Mouse (Mus musculus) kidney, embryonic 15.5 days (tissue): ENCODE measurements around the gene Cdsn. TPM values are rescaled to one million over a fixed set of nuclear protein-coding genes. Genes with fewer than 3 reads are reported as not detected.

Experiments used
- ATAC-seq: fragments of 200-750 bp; cut with Nextera tagmentation; replicated peaks from 2 replicates; pipeline ENCODE4 v1.8.0; 2017; ENCODE audit warnings: moderate TSS enrichment; ENCODE audit not compliant: low FRiP score
- H3K27ac ChIP-seq: fragments of 300-500 bp; sonication (generic); 2 replicates; pipeline ENCODE4 v1.5.1; 2015; ENCODE audit warnings: mild to moderate bottlenecking, inconsistent platforms
- H3K27me3 ChIP-seq: fragments of 300-500 bp; sonication (generic); 2 replicates; pipeline ENCODE4 v1.6.1; 2015; ENCODE audit warnings: inconsistent platforms
- H3K36me3 ChIP-seq: fragments of 300-500 bp; sonication (generic); 2 replicates; pipeline ENCODE4 v1.6.1; 2015; ENCODE audit warnings: inconsistent platforms
- H3K4me1 ChIP-seq: fragments of 300-500 bp; sonication (generic); 2 replicates; pipeline ENCODE4 v1.6.1; 2015; ENCODE audit warnings: inconsistent platforms
- H3K4me2 ChIP-seq: fragments of 300-500 bp; sonication (generic); 2 replicates; pipeline ENCODE4 v1.6.1; 2015; ENCODE audit warnings: moderate library complexity, mild to moderate bottlenecking, inconsistent platforms
- H3K4me3 ChIP-seq: fragments of 300-500 bp; sonication (generic); replicated peaks from 2 replicates; pipeline ENCODE4 v1.5.1; 2015; ENCODE audit warnings: mild to moderate bottlenecking, inconsistent platforms
- H3K9ac ChIP-seq: fragments of 300-500 bp; sonication (generic); 2 replicates; pipeline ENCODE4 v1.6.1; 2015; ENCODE audit warnings: mild to moderate bottlenecking, inconsistent platforms
- H3K9me3 ChIP-seq: fragments of 300-500 bp; sonication (generic); replicated peaks from 2 replicates; pipeline ENCODE4 v1.6.1; 2016; ENCODE audit warnings: inconsistent platforms
- WGBS: fragments of 180-500 bp; shearing (Covaris S2); methylation state at CpG from one replicate; pipeline ENCODE4 v1.1.7; 2015; ENCODE audit warnings: mixed read lengths; 5-methylcytosine and 5-hydroxymethylcytosine counted together
- polyA plus RNA-seq: library from polyadenylated mRNA; unstranded; fragments of >200 nt; fragmentation: Nextera tagmentation; extraction: Ambion mirVana; gene quantifications from 2 replicates; pipeline ENCODE4 v1.2.1, GENCODE M21; 2015

The Cdsn gene
- polyA plus RNA-seq, 1 experiment from 2014 or later = not detected

GRCm38 (mm10) chr17:35513886-35514285 lies 38.0 kb upstream of the Cdsn start:
- 20% methylated on average over 2 of the region's 2 CpGs for WGBS
- Histone ChIP-seq H3K9me3 (no peaks in the 10 kb centered on the region), H3K27ac (no peak overlapping the region), H3K27me3 (0 out of 2 replicates have a peak, but pooled peaks cover 3% of the 10 kb centered on the region), H3K36me3 (peaks cover 15% of the 10 kb centered on the region), H3K4me1 (peaks cover 34% of the 10 kb centered on the region), H3K9ac (no peak overlapping the region), H3K4me3 (peak overlapping the region; percentile 68; the same call in 1 of the 2 replicates), H3K4me2 (peak overlapping the region; percentile 88)
- ATAC-seq = no peak

GRCm38 (mm10) chr17:35514756-35515155 lies 37.2 kb upstream of the Cdsn start:
- no peaks in the 10 kb centered on the region for H3K27me3 ChIP-seq
- no peak overlapping the region for H3K27ac ChIP-seq
- H3K9me3 ChIP-seq = no peaks in the 10 kb centered on the region

DNA sequence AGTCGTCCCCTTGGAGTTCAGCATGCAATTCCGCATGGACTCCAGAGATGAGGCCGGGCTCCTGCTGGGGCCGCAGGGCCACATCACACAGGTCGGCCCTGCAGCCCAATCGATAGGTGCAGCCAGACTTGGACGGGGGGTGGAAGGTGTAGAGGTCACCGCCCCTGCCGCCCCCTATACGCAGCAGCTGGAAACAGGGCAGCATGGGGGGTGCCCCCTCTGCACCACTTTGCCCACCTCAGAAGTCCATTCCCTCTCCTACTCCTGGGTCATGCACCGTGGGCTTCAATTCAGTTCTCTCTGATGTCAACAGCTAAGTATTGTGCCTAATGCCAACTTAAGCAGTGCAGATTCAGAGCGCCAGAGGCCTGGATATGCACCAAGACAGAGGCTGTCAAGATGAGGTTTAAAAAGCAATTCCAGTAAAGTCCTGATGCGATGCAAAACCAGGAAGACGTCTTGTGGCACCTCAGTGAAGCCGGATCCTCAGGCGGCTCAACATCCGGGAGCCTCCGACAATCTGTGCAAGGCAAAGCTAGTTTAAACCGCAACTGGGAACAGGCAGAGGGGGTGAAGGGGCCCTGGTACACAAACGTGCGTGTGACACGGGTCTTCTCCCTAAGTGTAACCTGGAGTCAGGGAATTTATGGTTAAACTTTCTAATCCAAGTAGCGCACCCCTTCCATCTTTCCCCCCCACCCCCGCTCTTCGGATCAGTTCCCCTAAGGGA lies 35.9 kb upstream of the Cdsn start:
- ATAC-seq = peak; percentile 13

More at GRCm38 (mm10) chr17:35514756-35515155, 37.2 kb upstream of the Cdsn start:
- 40% methylated on average over 6 of the region's 6 CpGs for WGBS
- ATAC-seq = no peak
- peaks cover 34% of the 10 kb centered on the region for H3K4me1 ChIP-seq
- H3K4me2 ChIP-seq = peak overlapping the region; percentile 88
- H3K36me3 ChIP-seq = peaks cover 15% of the 10 kb centered on the region
- H3K9ac ChIP-seq = peak overlapping the region; percentile 62; the same call in 1 of the 2 replicates
- H3K4me3 ChIP-seq = peak overlapping the region; percentile 68

GRCm38 (mm10) chr17:35516652-35517500 lies 35.1 kb upstream of the Cdsn start, which contains the start of the genes Tcf19 and Cchcr1:
Gene Tcf19, minus strand, starts transcription at chr17:35516824.
Gene Cchcr1, plus strand, starts transcription at chr17:35517100.
- peak; percentile 96 for ATAC-seq
- H3K9me3 ChIP-seq = no peaks in the 10 kb centered on the region
- peak within 1 kb of the TSS; percentile 73 for H3K27ac ChIP-seq
- peak within 1 kb of the TSS; percentile 88 for H3K4me2 ChIP-seq
- peak within 1 kb of the TSS; percentile 68 for H3K4me3 ChIP-seq
- H3K36me3 ChIP-seq = peaks cover 26% of the 10 kb centered on the region
- H3K9ac ChIP-seq = peak within 1 kb of the TSS; percentile 62
- WGBS = under 1% methylated on average over 67 of the region's 67 CpGs
- no peaks in the 10 kb centered on the region for H3K27me3 ChIP-seq
- peaks cover 34% of the 10 kb centered on the region for H3K4me1 ChIP-seq

More for the DNA sequence above, 35.9 kb upstream of the Cdsn start:
- WGBS = 4% methylated on average over 25 of the region's 25 CpGs
- no peaks in the 10 kb centered on the region for H3K9me3 ChIP-seq
- H3K4me2 ChIP-seq = peak overlapping the region; percentile 88
- H3K4me3 ChIP-seq = peak overlapping the region; percentile 68
- H3K27me3 ChIP-seq = no peaks in the 10 kb centered on the region
- peak overlapping the region; percentile 51 for H3K27ac ChIP-seq
- peak overlapping the region; percentile 62 for H3K9ac ChIP-seq
- H3K36me3 ChIP-seq = peaks cover 19% of the 10 kb centered on the region
- peaks cover 34% of the 10 kb centered on the region for H3K4me1 ChIP-seq

GRCm38 (mm10) chr17:35517526-35517925 lies 34.4 kb upstream of the Cdsn start:
- peak overlapping the region; percentile 48 for H3K9ac ChIP-seq
- peak overlapping the region; percentile 68 for H3K4me3 ChIP-seq
- peak overlapping the region; percentile 73 for H3K27ac ChIP-seq
- no peaks in the 10 kb centered on the region for H3K9me3 ChIP-seq
- WGBS = 5% methylated on average over 12 of the region's 12 CpGs
- peaks cover 34% of the 10 kb centered on the region for H3K4me1 ChIP-seq
- peaks cover 24% of the 10 kb centered on the region for H3K36me3 ChIP-seq
- no peak for ATAC-seq
- peak overlapping the region; percentile 88 for H3K4me2 ChIP-seq
- no peaks in the 10 kb centered on the region for H3K27me3 ChIP-seq

GRCm38 (mm10) chr17:35524354-35524753 lies 27.6 kb upstream of the Cdsn start:
- ATAC-seq = no peak
- WGBS = 86% methylated on average over 9 of the region's 9 CpGs
- H3K27me3 ChIP-seq = no peaks in the 10 kb centered on the region
- no peak overlapping the region for H3K4me3 ChIP-seq
- no peak overlapping the region for H3K27ac ChIP-seq
- H3K4me1 ChIP-seq = no peaks in the 10 kb centered on the region
- H3K9me3 ChIP-seq = no peaks in the 10 kb centered on the region
- no peak overlapping the region for H3K4me2 ChIP-seq
- H3K9ac ChIP-seq = no peak overlapping the region
- peaks cover 74% of the 10 kb centered on the region for H3K36me3 ChIP-seq

- Histone ChIP-seq H3K4me3 (no peak overlapping the region), H3K9ac (no peak overlapping the region), H3K9me3 (no peaks in the 10 kb centered on the region), H3K27me3 (no peaks in the 10 kb centered on the region), H3K4me2 (no peak overlapping the region), H3K36me3 (peaks cover 80% of the 10 kb centered on the region), H3K27ac (no peak overlapping the region), H3K4me1 (no peaks in the 10 kb centered on the region)
- no peak for ATAC-seq
- 77% methylated on average over 8 of the region's 8 CpGs for WGBS
Measured at GRCm38 (mm10) chr17:35526644-35527043, 25.3 kb upstream of the Cdsn start.

DNA sequence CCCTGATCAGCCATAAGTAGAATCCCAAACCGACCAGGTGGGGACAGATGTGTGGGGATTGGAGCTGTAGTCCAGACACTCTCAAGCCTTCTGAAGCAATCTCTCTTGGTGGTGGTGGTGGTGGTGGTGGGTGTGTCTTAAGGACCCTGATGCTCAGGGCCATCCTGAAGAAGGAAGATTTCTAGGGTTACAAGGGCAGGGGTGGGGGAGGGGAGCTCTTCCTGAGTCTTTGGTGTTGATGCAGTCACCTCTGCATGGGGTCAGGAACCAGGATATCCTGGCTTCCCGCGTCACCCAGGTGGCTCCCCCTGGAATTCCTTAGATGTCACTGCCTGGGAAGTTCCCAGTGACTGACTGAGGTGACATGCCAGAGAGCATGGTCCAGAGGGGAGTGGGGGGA lies 19.6 kb upstream of the Cdsn start:
- Histone ChIP-seq H3K4me1 (peaks cover 6% of the 10 kb centered on the region; the same call in 1 of the 2 replicates), H3K27ac (no peak overlapping the region), H3K9me3 (no peaks in the 10 kb centered on the region), H3K36me3 (peaks cover 34% of the 10 kb centered on the region), H3K27me3 (no peaks in the 10 kb centered on the region), H3K4me2 (no peak overlapping the region), H3K4me3 (no peak overlapping the region), H3K9ac (no peak overlapping the region)
- 11% methylated on average over 3 of the region's 3 CpGs for WGBS
- ATAC-seq = no peak

DNA sequence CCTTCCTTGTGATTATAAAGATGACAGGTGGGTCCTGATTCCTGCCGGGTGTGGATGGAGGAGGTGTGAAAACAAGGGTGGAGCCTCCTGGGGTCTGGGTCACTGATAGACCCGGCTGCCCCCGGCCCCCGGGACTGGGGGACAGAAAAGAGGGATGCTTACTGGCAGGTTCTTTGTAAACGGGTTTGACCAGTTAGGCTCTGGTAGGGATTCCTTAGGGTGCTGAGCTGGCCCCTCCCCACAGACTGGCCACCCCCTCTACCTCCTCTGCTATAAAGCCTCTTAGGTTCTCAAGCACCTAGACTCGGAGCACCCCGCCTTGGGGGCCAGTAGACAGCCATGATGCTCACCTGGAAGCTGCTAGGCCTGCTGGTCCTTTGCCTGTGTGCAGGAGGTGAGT lies 19.0 kb upstream of the Cdsn start, which contains the start of gene Psors1c2:
Gene Psors1c2 (plus strand): TSS at position 301 of the 400 bp plus-strand sequence.
- 35% methylated on average over 7 of the region's 7 CpGs for WGBS
- H3K27me3 ChIP-seq = no peaks in the 10 kb centered on the region
- ATAC-seq = no peak
- peaks cover 6% of the 10 kb centered on the region; the same call in 1 of the 2 replicates for H3K4me1 ChIP-seq
- H3K9ac ChIP-seq = no peak within 1 kb of the TSS
- H3K9me3 ChIP-seq = no peaks in the 10 kb centered on the region
- H3K27ac ChIP-seq = no peak within 1 kb of the TSS
- H3K4me3 ChIP-seq = no peak within 1 kb of the TSS
- H3K36me3 ChIP-seq = peaks cover 30% of the 10 kb centered on the region
- no peak within 1 kb of the TSS for H3K4me2 ChIP-seq

DNA sequence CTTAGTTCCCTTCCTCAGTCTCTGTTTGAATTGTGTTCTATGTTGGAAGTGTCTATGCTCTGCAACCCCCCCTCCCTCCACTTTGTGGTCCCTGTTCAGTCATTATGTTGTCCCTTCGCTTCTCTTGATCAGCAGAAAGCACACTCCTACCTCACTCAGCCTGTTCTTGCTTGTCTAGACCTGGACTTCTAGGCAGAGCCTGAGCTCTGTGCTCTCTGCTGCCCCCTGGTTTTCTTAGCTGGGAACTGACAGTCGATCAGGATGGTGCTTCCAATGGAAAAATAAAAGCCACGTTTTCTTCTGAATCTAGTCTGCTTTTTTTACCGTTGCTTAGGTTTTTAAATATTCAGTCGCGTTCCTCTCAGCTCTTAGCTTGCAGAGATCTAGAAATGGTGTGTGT lies 17.6 kb upstream of the Cdsn start:
- no peaks in the 10 kb centered on the region for H3K27me3 ChIP-seq
- H3K36me3 ChIP-seq = peaks cover 15% of the 10 kb centered on the region
- whole genome bisulfite sequencing = 11% methylated on average over 6 of the region's 6 CpGs
- peak; percentile 52; the same call in 1 of the 2 replicates for ATAC-seq
- no peak overlapping the region for H3K27ac ChIP-seq
- no peak overlapping the region for H3K4me3 ChIP-seq
- H3K4me1 ChIP-seq = peaks cover 6% of the 10 kb centered on the region; the same call in 1 of the 2 replicates
- H3K4me2 ChIP-seq = no peak overlapping the region
- no peaks in the 10 kb centered on the region for H3K9me3 ChIP-seq
- H3K9ac ChIP-seq = no peak overlapping the region

- 90% methylated on average over 4 of the region's 4 CpGs for WGBS
Measured at GRCm38 (mm10) chr17:35537421-35537820, 14.5 kb upstream of the Cdsn start.

DNA sequence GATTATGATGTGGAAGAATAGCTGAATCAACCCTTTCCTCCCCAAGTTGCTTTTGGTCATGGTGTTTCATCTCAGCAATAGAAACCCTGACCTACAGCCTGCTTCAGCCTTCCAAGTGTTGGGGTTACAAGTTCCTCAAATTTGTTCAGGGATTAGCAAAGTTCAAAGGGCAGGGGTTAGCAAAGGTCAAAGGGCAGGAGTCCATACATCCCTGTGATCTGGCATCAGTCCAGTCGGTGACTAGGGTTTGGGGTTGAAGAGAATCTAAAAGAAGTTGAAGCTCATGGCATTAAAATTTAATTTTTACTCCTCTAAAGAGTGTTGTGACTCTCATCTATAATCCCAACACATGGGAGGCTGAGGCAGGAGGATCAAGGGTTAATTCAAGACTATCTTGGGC lies 13.5 kb upstream of the Cdsn start:
- no peaks in the 10 kb centered on the region for H3K36me3 ChIP-seq
- H3K9ac ChIP-seq = no peak overlapping the region
- no peaks in the 10 kb centered on the region for H3K9me3 ChIP-seq
- no peak overlapping the region for H3K4me2 ChIP-seq
- H3K4me1 ChIP-seq = no peaks in the 10 kb centered on the region
- WGBS = 87% methylated on average over 1 of the region's 1 CpGs
- ATAC-seq = no peak
- no peak overlapping the region for H3K27ac ChIP-seq
- H3K4me3 ChIP-seq = no peak overlapping the region
- no peaks in the 10 kb centered on the region for H3K27me3 ChIP-seq

More at GRCm38 (mm10) chr17:35537421-35537820, 14.5 kb upstream of the Cdsn start:
- no peaks in the 10 kb centered on the region for H3K36me3 ChIP-seq
- no peaks in the 10 kb centered on the region for H3K9me3 ChIP-seq
- no peak overlapping the region for H3K9ac ChIP-seq
- peaks cover 4% of the 10 kb centered on the region; the same call in 1 of the 2 replicates for H3K4me1 ChIP-seq
- H3K27ac ChIP-seq = no peak overlapping the region
- no peak overlapping the region for H3K4me3 ChIP-seq
- no peak for ATAC-seq
- H3K4me2 ChIP-seq = no peak overlapping the region
- no peaks in the 10 kb centered on the region for H3K27me3 ChIP-seq
